Mouse (Mus musculus): Measurements from ENCODE around the gene Crybg2. TPM values are rescaled to one million over a fixed set of nuclear protein-coding genes. Genes with fewer than 3 reads are reported as not detected.

Crybg2 gene
- polyA plus RNA-seq, 1 experiment from 2014 or later: 7.3 TPM

- Histone ChIP-seq H3K27ac (ENCODE audit: low read length) (no peak overlapping the region), H3K36me3 (ENCODE audit: control insufficient read depth, insufficient read depth, low read length) (no peaks in the 10 kb centered on the region), H3K4me2 (replicated peaks; ENCODE audit: low read depth, low read length) (no peak overlapping the region), H3K4me3 (ENCODE audit: low read depth, low read length) (no peak overlapping the region), H3K27me3 (ENCODE audit: control insufficient read depth, insufficient read depth, low read length) (no peaks in the 10 kb centered on the region), H3K9ac (replicated peaks; ENCODE audit: low read depth, low read length) (no peak overlapping the region), H3K9me3 (ENCODE audit: control insufficient read depth, low read depth, low read length) (no peaks in the 10 kb centered on the region), H3K4me1 (ENCODE audit: control insufficient read depth, insufficient read depth, low read length) (0 out of 2 replicates have a peak, but pooled peaks cover 7% of the 10 kb centered on the region)
- 85% methylated on average over 4 of the region's 4 CpGs for WGBS
- ATAC-seq (ENCODE audit: insufficient number of reproducible peaks, insufficient read depth, low FRiP score, low read depth): no peak
Observed at GRCm38 (mm10) chr4:134084999-134085398, 24.4 kb downstream of the Crybg2 start.

DNA sequence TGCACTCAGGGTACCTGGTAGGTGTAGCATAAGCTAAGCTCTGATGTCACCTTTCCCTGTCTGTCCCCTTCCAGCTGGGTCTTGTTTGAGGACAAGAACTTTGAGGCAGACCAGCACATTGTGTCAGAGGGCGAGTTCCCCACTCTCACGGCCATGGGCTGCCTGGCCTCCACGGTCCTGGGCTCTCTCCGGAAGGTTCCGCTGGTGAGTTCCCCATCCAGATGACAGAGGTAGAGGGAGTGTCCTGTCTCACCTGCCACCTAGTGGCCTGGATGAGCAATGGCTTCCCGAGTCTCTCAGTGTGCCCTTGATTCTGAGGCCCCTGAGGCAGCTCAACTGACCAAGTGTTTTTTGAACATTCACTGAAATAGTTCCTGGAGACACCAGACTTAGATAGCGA lies 26.8 kb downstream of the Crybg2 start:
- Histone ChIP-seq H3K4me2 (replicated peaks; ENCODE audit: low read depth, low read length) (no peak overlapping the region), H3K36me3 (ENCODE audit: control insufficient read depth, insufficient read depth, low read length) (no peaks in the 10 kb centered on the region), H3K27me3 (ENCODE audit: control insufficient read depth, insufficient read depth, low read length) (no peaks in the 10 kb centered on the region), H3K27ac (ENCODE audit: low read length) (no peak overlapping the region), H3K4me3 (ENCODE audit: low read depth, low read length) (no peak overlapping the region), H3K9ac (replicated peaks; ENCODE audit: low read depth, low read length) (no peak overlapping the region), H3K4me1 (ENCODE audit: control insufficient read depth, insufficient read depth, low read length) (0 out of 2 replicates have a peak, but pooled peaks cover under 1% of the 10 kb centered on the region), H3K9me3 (ENCODE audit: control insufficient read depth, low read depth, low read length) (no peaks in the 10 kb centered on the region)
- WGBS: 26% methylated on average over 7 of the region's 7 CpGs
- peak; percentile 51; the same call in 1 of the 2 replicates for ATAC-seq (ENCODE audit: insufficient number of reproducible peaks, insufficient read depth, low FRiP score, low read depth)

- H3K4me2 ChIP-seq (replicated peaks; ENCODE audit: low read depth, low read length): no peak overlapping the region
- H3K9me3 ChIP-seq (ENCODE audit: control insufficient read depth, low read depth, low read length): no peaks in the 10 kb centered on the region
- no peak overlapping the region for H3K4me3 ChIP-seq (ENCODE audit: low read depth, low read length)
- H3K36me3 ChIP-seq (ENCODE audit: control insufficient read depth, insufficient read depth, low read length): no peaks in the 10 kb centered on the region
- no peak overlapping the region for H3K9ac ChIP-seq (replicated peaks; ENCODE audit: low read depth, low read length)
- H3K27me3 ChIP-seq (ENCODE audit: control insufficient read depth, insufficient read depth, low read length): no peaks in the 10 kb centered on the region
- 80% methylated on average over 9 of the region's 9 CpGs for WGBS
- no peak for ATAC-seq (ENCODE audit: insufficient number of reproducible peaks, insufficient read depth, low FRiP score, low read depth)
- H3K27ac ChIP-seq (ENCODE audit: low read length): no peak overlapping the region
- no peaks in the 10 kb centered on the region for H3K4me1 ChIP-seq (ENCODE audit: control insufficient read depth, insufficient read depth, low read length)
Observed at GRCm38 (mm10) chr4:134089029-134089428, 28.4 kb downstream of the Crybg2 start.

DNA sequence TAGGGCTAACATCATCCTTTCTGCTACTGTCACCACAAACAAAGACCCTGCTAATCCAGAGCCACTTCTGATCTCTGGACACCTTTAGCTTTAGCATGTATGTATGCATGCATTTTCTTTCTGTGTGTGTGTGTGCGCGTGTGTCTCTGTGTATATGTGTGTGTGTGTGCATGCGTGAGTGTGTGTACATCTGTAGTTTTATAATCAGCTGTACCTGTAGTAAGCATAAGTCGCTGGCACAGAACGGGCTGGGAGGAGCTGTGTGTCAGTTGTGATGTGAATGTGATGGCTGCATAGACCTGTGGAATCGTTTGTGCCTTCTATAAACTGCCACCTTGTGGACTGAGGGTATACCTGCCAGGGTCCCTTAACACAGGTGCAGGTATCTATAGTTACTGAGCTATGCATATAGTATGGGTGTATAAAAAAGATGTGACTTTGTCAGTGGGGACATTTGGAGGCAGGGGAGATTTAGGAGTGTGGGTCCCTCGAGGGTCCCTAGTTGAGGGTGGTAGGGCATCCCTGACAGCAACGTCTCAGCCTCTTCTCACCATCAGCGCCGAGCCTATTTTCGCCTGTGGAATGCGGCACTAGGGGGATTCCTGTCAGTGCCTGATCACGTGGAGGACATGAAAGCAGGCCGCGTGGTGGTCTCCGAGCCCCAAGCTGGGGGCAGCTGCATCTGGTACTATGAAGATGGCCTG lies 30.1 kb downstream of the Crybg2 start:
- no peak overlapping the region for H3K27ac ChIP-seq (ENCODE audit: low read length)
- no peak overlapping the region for H3K4me3 ChIP-seq (ENCODE audit: low read depth, low read length)
- H3K36me3 ChIP-seq (ENCODE audit: control insufficient read depth, insufficient read depth, low read length): no peaks in the 10 kb centered on the region
- no peak overlapping the region for H3K4me2 ChIP-seq (replicated peaks; ENCODE audit: low read depth, low read length)
- no peaks in the 10 kb centered on the region for H3K9me3 ChIP-seq (ENCODE audit: control insufficient read depth, low read depth, low read length)
- no peaks in the 10 kb centered on the region for H3K27me3 ChIP-seq (ENCODE audit: control insufficient read depth, insufficient read depth, low read length)
- H3K9ac ChIP-seq (replicated peaks; ENCODE audit: low read depth, low read length): no peak overlapping the region
- 79% methylated on average over 16 of the region's 16 CpGs for WGBS
- H3K4me1 ChIP-seq (ENCODE audit: control insufficient read depth, insufficient read depth, low read length): no peaks in the 10 kb centered on the region
- no peak for ATAC-seq (ENCODE audit: insufficient number of reproducible peaks, insufficient read depth, low FRiP score, low read depth)

GRCm38 (mm10) chr4:134091225-134091529 lies 30.6 kb downstream of the Crybg2 start:
- no peak overlapping the region for H3K27ac ChIP-seq (ENCODE audit: low read length)
- no peak overlapping the region for H3K9ac ChIP-seq (replicated peaks; ENCODE audit: low read depth, low read length)
- no peaks in the 10 kb centered on the region for H3K9me3 ChIP-seq (ENCODE audit: control insufficient read depth, low read depth, low read length)
- H3K4me1 ChIP-seq (ENCODE audit: control insufficient read depth, insufficient read depth, low read length): no peaks in the 10 kb centered on the region
- no peak for ATAC-seq (ENCODE audit: insufficient number of reproducible peaks, insufficient read depth, low FRiP score, low read depth)
- H3K4me2 ChIP-seq (replicated peaks; ENCODE audit: low read depth, low read length): no peak overlapping the region
- H3K36me3 ChIP-seq (ENCODE audit: control insufficient read depth, insufficient read depth, low read length): no peaks in the 10 kb centered on the region
- no peak overlapping the region for H3K4me3 ChIP-seq (ENCODE audit: low read depth, low read length)
- 84% methylated on average over 6 of the region's 6 CpGs for WGBS
- H3K27me3 ChIP-seq (ENCODE audit: control insufficient read depth, insufficient read depth, low read length): no peaks in the 10 kb centered on the region

DNA sequence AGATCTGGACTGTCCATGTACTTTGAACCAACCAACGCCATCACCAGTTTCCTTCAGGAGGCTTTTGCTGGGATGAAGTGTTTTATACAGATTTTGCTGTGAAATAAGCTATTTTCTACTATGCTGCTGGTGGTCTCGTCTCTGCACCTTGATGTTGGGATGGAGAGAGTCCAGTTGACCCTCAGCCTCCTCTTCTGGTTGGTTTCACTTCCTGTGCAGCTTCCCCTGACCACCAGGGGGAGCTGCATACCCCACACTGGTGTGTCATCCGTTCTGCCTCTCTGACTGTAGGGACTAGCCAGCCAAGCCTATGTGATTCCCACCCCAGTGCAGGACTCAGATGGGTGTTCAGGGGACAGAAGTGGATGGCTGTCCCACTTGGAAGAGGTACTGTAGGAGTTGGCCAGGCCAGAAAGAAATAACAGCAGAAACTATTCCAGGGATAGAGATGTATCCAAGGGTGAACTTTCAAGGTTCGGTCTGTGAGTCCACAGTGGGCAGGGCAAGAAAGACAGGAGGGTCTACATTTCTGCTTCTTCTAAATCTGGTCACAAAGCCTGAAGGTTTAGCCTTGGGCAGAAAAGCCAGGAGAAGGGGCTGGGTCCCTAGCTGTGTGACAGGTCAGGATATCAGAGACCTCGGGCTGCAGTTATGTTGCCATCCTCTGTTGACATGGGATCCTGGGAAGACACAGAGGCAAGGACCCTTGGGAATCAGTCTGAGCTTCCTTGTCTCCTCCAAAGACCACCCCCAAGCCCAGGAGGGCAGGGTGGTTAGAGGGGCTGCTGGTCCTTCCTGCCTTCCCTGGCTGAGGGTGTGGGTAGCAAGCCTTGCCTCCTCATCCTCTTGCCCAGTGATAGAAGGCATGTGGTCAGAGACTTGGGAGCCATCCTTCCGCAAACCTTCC lies 32.0 kb downstream of the Crybg2 start:
- Histone ChIP-seq H3K4me3 (ENCODE audit: low read depth, low read length) (no peak overlapping the region), H3K27ac (ENCODE audit: low read length) (no peak overlapping the region), H3K36me3 (ENCODE audit: control insufficient read depth, insufficient read depth, low read length) (no peaks in the 10 kb centered on the region), H3K4me1 (ENCODE audit: control insufficient read depth, insufficient read depth, low read length) (no peaks in the 10 kb centered on the region), H3K9ac (replicated peaks; ENCODE audit: low read depth, low read length) (no peak overlapping the region), H3K27me3 (ENCODE audit: control insufficient read depth, insufficient read depth, low read length) (no peaks in the 10 kb centered on the region), H3K9me3 (ENCODE audit: control insufficient read depth, low read depth, low read length) (no peaks in the 10 kb centered on the region), H3K4me2 (replicated peaks; ENCODE audit: low read depth, low read length) (no peak overlapping the region)
- WGBS: 75% methylated on average over 6 of the region's 6 CpGs
- ATAC-seq (ENCODE audit: insufficient number of reproducible peaks, insufficient read depth, low FRiP score, low read depth): no peak

DNA sequence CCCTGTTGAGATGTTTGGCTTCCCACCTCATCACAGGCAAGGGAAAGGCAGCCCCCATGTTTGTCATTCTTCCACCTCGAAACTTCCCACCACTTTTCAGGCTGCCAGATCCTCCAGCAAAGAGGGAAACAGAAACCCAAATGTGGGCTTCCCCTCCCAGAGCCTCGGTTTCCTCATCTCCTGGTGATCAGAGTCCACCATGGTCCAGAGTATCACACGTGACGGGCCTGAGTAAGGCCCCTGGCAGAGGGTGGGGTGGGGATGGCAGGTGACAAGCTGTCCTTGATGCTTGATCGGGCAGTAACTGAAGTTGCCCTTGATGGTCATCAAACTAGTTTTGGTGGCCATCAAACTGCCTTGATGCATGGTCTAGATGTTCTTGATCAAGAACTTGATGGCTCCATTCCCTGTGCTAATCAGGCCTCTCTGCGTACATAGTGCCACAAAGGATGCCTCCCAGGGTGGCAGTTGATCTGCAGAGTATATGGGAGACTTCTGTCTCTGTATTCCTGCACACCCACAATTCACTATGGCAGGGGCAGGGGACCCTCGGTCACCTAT lies 33.5 kb downstream of the Crybg2 start:
- no peak for ATAC-seq (ENCODE audit: insufficient number of reproducible peaks, insufficient read depth, low FRiP score, low read depth)

GRCm38 (mm10) chr4:134094923-134095547 lies 34.4 kb downstream of the Crybg2 start, which contains the start of gene Cd52:
Cd52 (minus strand) TSS chr4:134095082.
- no peak within 1 kb of the TSS for H3K4me3 ChIP-seq (ENCODE audit: low read depth, low read length)
- H3K27me3 ChIP-seq (ENCODE audit: control insufficient read depth, insufficient read depth, low read length): no peaks in the 10 kb centered on the region
- WGBS: 66% methylated on average over 3 of the region's 3 CpGs
- no peak within 1 kb of the TSS for H3K27ac ChIP-seq (ENCODE audit: low read length)
- no peaks in the 10 kb centered on the region for H3K9me3 ChIP-seq (ENCODE audit: control insufficient read depth, low read depth, low read length)
- no peaks in the 10 kb centered on the region for H3K36me3 ChIP-seq (ENCODE audit: control insufficient read depth, insufficient read depth, low read length)
- H3K4me2 ChIP-seq (replicated peaks; ENCODE audit: low read depth, low read length): no peak within 1 kb of the TSS
- no peak for ATAC-seq (ENCODE audit: insufficient number of reproducible peaks, insufficient read depth, low FRiP score, low read depth)
- no peaks in the 10 kb centered on the region for H3K4me1 ChIP-seq (ENCODE audit: control insufficient read depth, insufficient read depth, low read length)
- no peak within 1 kb of the TSS for H3K9ac ChIP-seq (replicated peaks; ENCODE audit: low read depth, low read length)

More for the DNA sequence above, 33.5 kb downstream of the Crybg2 start:
- Histone ChIP-seq H3K9me3 (ENCODE audit: control insufficient read depth, low read depth, low read length) (no peaks in the 10 kb centered on the region), H3K27ac (ENCODE audit: low read length) (no peak overlapping the region), H3K9ac (replicated peaks; ENCODE audit: low read depth, low read length) (no peak overlapping the region), H3K4me2 (replicated peaks; ENCODE audit: low read depth, low read length) (no peak overlapping the region), H3K36me3 (ENCODE audit: control insufficient read depth, insufficient read depth, low read length) (no peaks in the 10 kb centered on the region), H3K4me1 (ENCODE audit: control insufficient read depth, insufficient read depth, low read length) (no peaks in the 10 kb centered on the region), H3K27me3 (ENCODE audit: control insufficient read depth, insufficient read depth, low read length) (no peaks in the 10 kb centered on the region), H3K4me3 (ENCODE audit: low read depth, low read length) (no peak overlapping the region)
- WGBS: 88% methylated on average over 7 of the region's 7 CpGs
